Mouse (Mus musculus) heart, adult 9 months (tissue): ENCODE data around the gene Arhgef40.

Experiments used
- DNase-seq, 2 experiments: peaks; one replicate each; pipeline ENCODE4 v3.0.0; 2022; ENCODE audit warnings: low spot score in 2 of 2

The Arhgef40 gene

DNA sequence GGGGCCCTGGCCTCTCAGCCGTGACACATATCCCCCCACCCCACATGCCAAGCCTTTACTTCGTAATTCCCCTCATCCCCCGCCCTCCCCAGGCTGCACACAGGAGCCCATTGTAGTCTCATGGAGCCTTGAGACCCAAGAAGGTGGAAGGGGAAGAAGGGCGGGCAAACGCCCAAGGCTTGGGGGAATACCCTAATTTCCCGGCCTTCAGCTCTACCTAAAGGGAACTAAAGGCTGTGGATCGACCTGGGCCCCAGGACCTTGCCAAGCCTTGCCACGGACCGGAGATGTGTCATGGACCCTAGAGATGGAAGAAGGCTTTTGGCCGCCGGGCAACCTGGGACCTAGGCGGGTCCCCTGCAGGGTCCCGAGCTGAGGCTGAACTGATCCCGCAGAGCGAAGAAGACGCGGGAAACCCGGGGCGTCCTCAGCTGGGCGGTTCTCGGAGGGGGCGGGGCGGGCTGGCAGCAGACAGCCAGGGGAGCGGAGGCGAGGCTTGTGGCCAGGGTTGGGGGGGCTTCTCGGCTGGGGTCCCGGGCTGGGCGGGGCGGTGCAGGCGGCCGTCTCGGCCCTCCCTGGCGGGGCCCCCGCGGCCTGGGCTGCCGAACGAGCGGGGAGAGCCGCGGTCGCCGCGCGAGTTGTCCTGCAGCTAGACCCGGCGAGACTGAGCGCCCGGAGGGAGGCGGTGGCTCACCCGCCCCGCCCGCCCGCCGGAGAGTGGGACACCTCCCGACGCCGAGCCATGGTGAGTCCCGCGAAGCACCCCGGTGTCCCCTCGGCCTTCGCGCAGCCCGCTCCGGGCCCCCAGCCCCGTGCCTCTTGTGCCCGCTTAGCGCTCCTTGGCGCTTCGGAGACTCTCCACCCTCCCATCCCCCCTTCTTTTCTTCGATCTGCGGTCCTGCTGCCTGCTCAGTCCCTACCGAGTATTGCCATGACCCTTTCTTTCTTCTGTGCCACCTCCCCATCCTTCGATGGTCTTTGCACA lies at the start of gene Arhgef40:
Arhgef40 (plus strand) TSS at position 473 of the 985 bp plus-strand sequence.
- DNase-seq, result peak; percentile 75 to 78

GRCm38 (mm10) chr14:51939005-51939404 lies 45.5 kb upstream of the Arhgef40 start:
- no peak for DNase-seq

GRCm38 (mm10) chr14:51940944-51941560 lies 43.5 kb upstream of the Arhgef40 start:
- DNase-seq, result peak; percentile 33 to 37

DNA sequence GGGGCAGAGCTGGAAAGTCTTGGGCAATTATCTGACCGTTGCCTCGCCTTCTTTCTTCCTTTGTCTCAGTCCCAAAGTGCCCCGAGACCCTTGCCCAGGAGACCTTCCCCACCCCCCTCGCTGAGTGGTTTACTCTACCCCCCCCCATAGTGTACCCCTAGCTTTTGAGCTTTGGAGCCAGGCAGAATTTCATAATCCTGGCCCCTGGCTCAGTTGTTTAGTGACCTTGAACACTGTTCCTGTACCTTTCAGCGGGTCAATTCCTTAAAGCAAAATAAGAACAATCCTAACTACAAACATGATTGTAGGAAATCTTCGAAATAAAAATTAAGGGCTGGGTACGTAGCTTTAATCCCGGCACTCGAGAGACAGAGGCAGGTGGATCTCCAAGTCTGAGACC lies 42.9 kb upstream of the Arhgef40 start:
- DNase-seq, result no peak

GRCm38 (mm10) chr14:51942236-51942635 lies 42.3 kb upstream of the Arhgef40 start:
- DNase-seq, result no peak

DNA sequence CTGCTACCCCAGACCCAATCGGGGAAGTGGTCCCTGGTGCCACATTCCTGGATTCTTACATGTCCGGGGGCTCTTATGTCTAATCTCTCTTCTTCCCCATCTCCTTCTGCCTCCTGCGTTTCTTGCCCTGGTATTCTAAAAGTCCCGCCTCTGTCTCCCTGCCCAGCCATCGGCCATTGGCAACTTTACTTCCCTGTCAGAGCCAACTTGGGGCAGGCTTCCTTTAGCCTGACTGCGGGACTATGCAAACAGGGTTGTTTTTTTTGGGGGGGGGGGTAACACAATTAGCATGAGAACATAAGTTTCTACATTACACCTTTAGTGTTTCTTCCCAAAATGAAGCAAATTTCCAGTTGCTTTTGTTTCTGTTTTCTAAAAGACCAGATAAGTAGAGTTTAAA lies 41.2 kb upstream of the Arhgef40 start:
- DNase-seq, result no peak

DNA sequence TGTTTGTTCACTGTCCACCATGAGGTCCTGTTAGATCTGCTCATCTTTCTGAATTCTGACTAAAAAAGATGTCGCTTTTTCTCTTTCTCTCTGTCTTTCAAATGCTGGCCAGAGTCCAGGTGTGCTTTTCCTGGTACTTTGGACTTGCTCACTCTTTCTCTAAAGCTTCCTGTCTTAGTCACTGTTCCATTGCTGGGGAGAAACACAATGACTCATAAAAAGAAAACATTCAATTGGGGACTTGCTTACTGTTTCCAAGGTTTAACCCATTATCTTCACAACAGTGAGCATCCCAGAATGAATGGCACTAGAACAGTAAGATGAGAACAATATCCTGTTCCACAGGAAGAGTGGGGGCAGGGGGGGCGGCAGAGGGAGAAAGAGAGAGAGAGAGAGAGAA lies 24.2 kb upstream of the Arhgef40 start:
- no peak for DNase-seq

- DNase-seq, result no peak
These were observed 17.1 kb upstream of the Arhgef40 start for GRCm38 (mm10) chr14:51967400-51967799.

GRCm38 (mm10) chr14:51979252-51979651 lies 5.3 kb upstream of the Arhgef40 start:
- no peak for DNase-seq

DNA sequence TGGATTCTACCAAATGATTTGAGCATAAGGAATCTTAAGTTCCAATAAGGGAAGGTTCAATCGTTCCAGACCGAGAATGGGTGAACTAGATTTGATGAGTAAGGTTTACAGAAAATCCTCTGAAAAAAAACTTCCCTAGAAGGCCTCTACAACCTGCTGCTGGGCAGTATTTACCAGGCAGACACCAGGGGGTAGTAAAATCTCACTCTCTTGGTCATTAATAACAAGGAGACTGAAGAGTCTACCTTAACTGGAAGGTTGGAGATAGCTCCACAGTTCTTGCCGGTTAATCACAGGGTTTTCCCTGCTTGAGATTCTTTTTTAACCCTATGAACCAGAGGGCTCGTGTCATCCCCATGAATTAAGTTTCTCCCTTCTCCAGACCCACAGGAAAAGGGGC lies 1.3 kb upstream of the Arhgef40 start:
- DNase-seq, result no peak

DNA sequence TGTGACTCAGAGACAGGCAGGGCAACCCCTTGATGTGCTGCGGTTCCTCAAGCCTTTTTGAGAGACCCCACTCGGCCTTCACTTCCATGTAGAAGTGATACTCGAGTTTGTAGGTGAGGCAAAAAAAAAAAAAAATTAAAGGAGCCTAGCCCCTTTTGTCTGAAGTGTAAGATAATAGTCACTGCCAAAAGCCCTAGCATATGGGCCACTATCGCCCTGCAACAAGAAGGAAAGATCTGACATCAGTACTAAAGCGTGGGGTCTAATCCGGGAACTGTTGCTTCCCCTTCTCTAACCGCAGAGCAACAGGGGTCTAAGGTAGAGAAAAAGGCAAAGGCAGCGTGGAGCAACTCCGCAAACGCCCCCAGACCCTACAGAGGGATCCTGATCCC lies 668 bp upstream of the Arhgef40 start:
- DNase-seq, result no peak

DNA sequence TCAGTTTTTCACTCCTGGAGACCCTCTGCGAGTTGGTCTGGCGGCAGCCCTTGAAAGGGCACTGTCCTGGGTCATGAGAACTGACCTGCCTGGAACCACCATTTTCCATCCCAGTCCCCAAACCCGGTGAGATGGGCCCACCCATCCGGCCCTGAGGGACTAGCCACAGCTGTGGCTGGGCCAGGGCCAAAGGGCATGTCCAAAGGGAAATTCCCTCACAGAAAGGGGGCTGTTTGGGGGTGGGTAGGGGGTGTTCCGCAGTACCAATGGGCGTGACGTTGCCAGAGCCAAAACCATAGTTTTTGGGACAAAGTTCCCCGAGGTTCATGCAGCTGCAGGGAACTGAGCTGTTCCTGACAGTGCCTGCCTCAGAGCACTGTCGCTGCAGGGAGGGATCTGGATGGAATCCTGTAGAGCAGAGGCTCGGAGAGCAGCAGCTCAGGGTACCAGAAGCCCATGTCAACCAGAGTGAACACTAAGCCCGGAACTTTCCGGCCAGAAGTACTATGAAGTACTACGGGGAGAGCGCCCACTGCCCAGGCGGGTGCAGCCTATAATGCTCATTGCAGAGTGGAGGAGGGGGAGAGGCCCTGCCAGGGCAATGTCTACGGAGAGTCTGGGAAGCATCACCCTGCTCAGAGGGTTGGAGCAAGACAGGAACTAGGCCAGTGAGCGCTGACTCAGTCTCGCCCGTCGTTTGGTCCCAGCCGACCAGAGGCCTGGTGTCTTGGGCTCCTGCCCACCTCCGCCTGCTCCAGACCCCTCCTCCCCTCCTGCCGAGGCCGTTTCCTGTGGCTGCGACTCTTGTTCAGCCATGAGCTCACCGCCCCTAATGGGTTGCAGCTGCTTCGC lies 1.0 kb downstream of the Arhgef40 start:
- DNase-seq, result peak; percentile 90 to 92

DNA sequence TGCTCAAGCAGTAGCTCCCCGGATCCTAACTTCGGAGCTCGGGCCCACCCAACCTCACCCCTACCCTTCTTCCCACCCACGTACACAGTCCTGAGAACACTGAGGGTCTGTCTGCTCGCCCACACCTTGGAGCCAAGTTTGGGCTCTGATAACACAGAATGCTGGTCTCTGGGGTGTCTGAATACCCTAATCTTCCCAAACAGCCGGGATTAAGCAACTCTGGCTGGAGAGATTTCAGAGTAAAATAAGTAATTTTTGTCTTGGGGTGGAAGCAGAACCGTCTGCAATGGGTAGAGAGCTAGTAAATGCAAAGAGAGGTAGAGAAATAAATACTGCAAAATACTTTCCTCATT lies 1.6 kb downstream of the Arhgef40 start:
- DNase-seq, result no peak

- DNase-seq, result no peak
These were observed 2.7 kb downstream of the Arhgef40 start for GRCm38 (mm10) chr14:51987177-51987576.

DNA sequence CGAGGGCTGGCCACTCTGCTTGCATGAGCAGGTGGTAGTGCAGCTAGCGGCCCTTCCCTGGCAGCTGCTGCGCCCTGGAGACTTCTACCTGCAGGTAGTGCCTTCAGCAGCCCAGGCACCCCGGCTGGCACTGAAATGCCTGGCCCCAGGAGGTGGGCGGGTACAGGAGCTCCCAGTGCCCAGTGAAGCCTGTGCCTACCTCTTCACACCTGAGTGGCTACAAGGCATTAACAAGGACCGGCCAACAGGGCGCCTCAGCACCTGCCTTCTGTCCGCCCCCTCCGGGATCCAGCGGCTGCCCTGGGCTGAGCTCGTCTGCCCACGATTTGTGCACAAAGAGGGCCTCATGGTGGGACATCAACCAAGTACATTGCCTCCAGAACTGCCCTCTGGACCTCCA lies 4.2 kb downstream of the Arhgef40 start:
- no peak for DNase-seq

GRCm38 (mm10) chr14:51989461-51989970 lies 5.0 kb downstream of the Arhgef40 start:
- DNase-seq, result no peak

- no peak for DNase-seq
These were observed 9.9 kb downstream of the Arhgef40 start for GRCm38 (mm10) chr14:51994453-51994852.

GRCm38 (mm10) chr14:51995219-51995871 lies 10.8 kb downstream of the Arhgef40 start:
- DNase-seq, result no peak

DNA sequence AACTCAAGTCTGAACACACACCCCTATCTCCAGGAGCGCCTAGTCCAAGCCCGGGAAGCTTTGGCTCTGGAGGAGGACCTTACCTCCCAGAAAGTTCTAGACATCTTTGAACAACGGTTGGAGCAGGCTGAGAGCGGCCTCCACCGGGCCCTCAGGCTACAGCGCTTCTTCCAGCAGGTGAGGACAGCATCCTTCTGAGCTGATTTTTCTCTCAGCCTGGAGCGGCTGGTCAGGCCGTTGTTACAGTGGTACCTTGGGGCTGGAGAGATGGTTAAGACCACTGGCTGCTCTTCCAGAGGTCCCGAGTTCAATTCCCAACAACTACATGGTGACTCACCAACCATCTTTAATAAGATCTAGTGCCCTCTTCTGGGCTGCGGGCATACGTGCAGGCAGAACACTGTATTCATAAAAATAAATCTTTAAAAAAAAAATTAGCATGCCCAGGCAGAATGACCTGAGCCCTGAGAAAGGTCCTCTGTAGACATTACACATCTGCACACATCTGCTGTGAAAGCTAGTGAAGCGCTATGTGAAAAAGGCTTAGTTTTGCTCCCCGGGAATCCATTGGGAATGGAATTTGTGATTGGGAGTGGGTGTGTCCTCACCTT lies 11.8 kb downstream of the Arhgef40 start:
- no peak for DNase-seq

- no peak for DNase-seq
These were observed 12.3 kb downstream of the Arhgef40 start for GRCm38 (mm10) chr14:51996866-51997265.

DNA sequence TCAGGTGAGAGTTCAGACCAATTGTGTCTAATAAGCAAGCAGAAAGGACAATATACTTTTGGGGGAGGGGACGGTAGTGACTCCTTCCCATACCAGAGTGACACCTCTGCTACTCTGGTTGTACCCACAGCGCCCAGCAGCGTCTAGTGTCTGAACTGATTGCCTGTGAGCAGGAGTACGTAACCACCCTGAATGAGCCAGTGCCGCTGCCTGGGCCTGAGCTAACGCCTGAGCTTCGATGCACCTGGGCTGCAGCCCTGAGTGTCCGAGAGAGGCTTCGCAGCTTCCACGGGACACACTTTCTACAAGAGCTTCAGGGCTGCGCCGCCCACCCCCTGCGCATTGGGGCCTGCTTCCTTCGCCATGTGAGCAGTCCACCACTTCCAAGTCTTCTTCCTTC lies 13.0 kb downstream of the Arhgef40 start:
- no peak for DNase-seq
